Mouse (Mus musculus): ENCODE data around the gene Vmn1r233.

GRCm38 (mm10) chr17:20960386-20960785 is 35.9 kb downstream of the Vmn1r233 start:
- TF ChIP-seq CTCF (conservative IDR thresholded peaks at IDR 0.05; ENCODE audit: low read length) (no peak), NANOG (IDR thresholded peaks at IDR 0.05; ENCODE audit: borderline replicate concordance, low read length) (no peak)
